In the genomic region with DNA sequence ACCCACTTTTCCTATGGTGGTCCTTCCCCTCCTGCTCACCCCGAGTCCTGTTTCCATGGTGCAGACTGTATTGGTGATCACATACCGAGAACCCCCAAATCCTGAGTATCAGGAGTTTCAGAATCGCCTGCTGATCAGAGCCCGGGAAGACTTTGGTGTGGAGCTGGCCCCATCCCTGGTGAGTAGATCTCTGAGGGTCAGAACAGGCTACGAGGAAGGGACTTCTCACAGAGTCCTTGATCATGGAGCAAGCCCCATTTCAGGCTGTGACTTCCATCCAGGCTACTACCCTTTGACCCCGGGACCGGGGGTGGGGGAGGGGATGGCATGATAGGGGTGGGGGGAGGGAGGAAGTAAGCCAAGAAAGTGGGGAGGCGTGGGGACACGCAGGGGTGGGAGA, we compare ENCODE assay signal across 23 mouse cellular contexts. TPM values are rescaled to one million over a fixed set of nuclear protein-coding genes. Genes with fewer than 3 reads are reported as not detected.
DNase-seq lines count a peak whose midpoint lies in the region.
"Had no signal": no experiment of that assay in that cellular context is flagged by ENCODE, and none has a peak within 500 bp of the region (broad histone marks: within the 10 kb centered on the region; RNA-seq: fewer than 3 reads in every experiment).

No protein-coding gene starts in this region.

- H3K27me3 ChIP-seq in embryonic facial prominence, embryonic 10.5 days (replicated peaks; ENCODE audit: low read depth, poor library complexity, severe bottlenecking), result no peaks in the 10 kb centered on the region; the same call in 1 of the 2 replicates
- H3K27me3 ChIP-seq: forebrain, embryonic 12.5 days; intestine, embryonic 15.5 days; kidney, embryonic 15.5 days; limb, embryonic 13.5 days; liver, embryonic 13.5 days; midbrain, embryonic 13.5 days had no signal

- WGBS in embryonic facial prominence, embryonic 10.5 days, result 63% methylated on average over 9 of the region's 9 CpGs

- no peak overlapping the region for H3K4me3 ChIP-seq in embryonic facial prominence, embryonic 10.5 days
- H3K4me3 ChIP-seq: forebrain, embryonic 12.5 days; gastrocnemius, adult 2 months; hindbrain, embryonic 10.5 days; intestine, embryonic 15.5 days; kidney, embryonic 15.5 days; limb, embryonic 13.5 days; liver, embryonic 13.5 days; megakaryocyte, embryonic 14.5 days; midbrain, embryonic 13.5 days had no signal

- H3K9me3 ChIP-seq in embryonic facial prominence, embryonic 10.5 days, result no peaks in the 10 kb centered on the region
- H3K9me3 ChIP-seq: forebrain, embryonic 12.5 days; hindbrain, embryonic 10.5 days; intestine, embryonic 15.5 days; kidney, embryonic 15.5 days; limb, embryonic 13.5 days; liver, embryonic 13.5 days; megakaryocyte, embryonic 14.5 days; midbrain, embryonic 13.5 days had no signal

- H3K4me1 ChIP-seq in embryonic facial prominence, embryonic 10.5 days, result peaks cover 13% of the 10 kb centered on the region
- H3K4me1 ChIP-seq: forebrain, embryonic 12.5 days; intestine, embryonic 15.5 days; kidney, embryonic 15.5 days; midbrain, embryonic 13.5 days had no signal

- DNase-seq in adrenal gland, postnatal 10 days, result peak; percentile 0
- no peak for DNase-seq in adrenal gland, postnatal 36 days
- peak; percentile 6 for DNase-seq in kidney, postnatal 10 days
- DNase-seq in kidney, adult 9 months, result no peak
- peak; percentile 1 for DNase-seq in ovary, adult 18-20 months (ENCODE audit: low spot score)
- no peak for DNase-seq in ovary, postnatal 14 days (ENCODE audit: low spot score)
- peak; percentile 3 for DNase-seq in embryonic facial prominence, embryonic 10.5 days (ENCODE audit: low spot score)
- no peak for DNase-seq in cerebellum, adult 9-11 months
- DNase-seq: cerebellum, adult 11 months; liver, embryonic 13.5 days; lung, embryonic 14.5 days; lung, postnatal 36 days; spleen, adult 18-20 months; thymus, postnatal 25 days had no signal

- no peak overlapping the region for H3K27ac ChIP-seq in embryonic facial prominence, embryonic 10.5 days (replicated peaks)
- H3K27ac ChIP-seq: forebrain, embryonic 12.5 days; gastrocnemius, adult 2 months; hindbrain, embryonic 10.5 days; intestine, embryonic 15.5 days; kidney, embryonic 15.5 days; limb, embryonic 13.5 days; liver, embryonic 13.5 days; midbrain, embryonic 13.5 days had no signal

- H3K36me3 ChIP-seq in embryonic facial prominence, embryonic 10.5 days (replicated peaks), result no peaks in the 10 kb centered on the region
- H3K36me3 ChIP-seq: intestine, embryonic 15.5 days; kidney, embryonic 15.5 days; liver, embryonic 13.5 days had no signal

RNA-seq across cellular contexts. Expression of a gene that starts 8.3 kb away (rescaled TPM):
- total RNA-seq in adrenal gland, postnatal 10 days (2021), result 10 to 100 TPM; 30.1 to 48.3 TPM
- total RNA-seq in adrenal gland, postnatal 36 days (2021), result 10 to 100 TPM; 27.7 to 37.9 TPM
- polyA plus RNA-seq in embryonic facial prominence, embryonic 10.5 days (2016; fragmentation: Nextera tagmentation; extraction: Ambion mirVana), result 12.5 and 16.7 TPM in 2 replicates

RNA-seq across cellular contexts. Expression of a gene that starts 13.3 kb away (rescaled TPM):
- total RNA-seq in adrenal gland, postnatal 10 days (2021), result under 1 TPM; 0.57 to 0.79 TPM
- under 1 TPM; 0.30 to 0.40 TPM for total RNA-seq in adrenal gland, postnatal 36 days (2021)
- polyA plus RNA-seq in embryonic facial prominence, embryonic 10.5 days (2016; fragmentation: Nextera tagmentation; extraction: Ambion mirVana), result 1.8 and 2.0 TPM in 2 replicates
- total RNA-seq: monocyte, adult 5-6 weeks had no signal

RNA-seq across cellular contexts. Expression of a gene that starts 16.2 kb away (rescaled TPM):
- total RNA-seq in adrenal gland, postnatal 10 days (2021), result 100 to 1,000 TPM; 106 to 111 TPM
- 10 to 100 TPM; 76.8 to 79.3 TPM for total RNA-seq in adrenal gland, postnatal 36 days (2021)
- 71.7 and 72.8 TPM in 2 replicates for polyA plus RNA-seq in embryonic facial prominence, embryonic 10.5 days (2016; fragmentation: Nextera tagmentation; extraction: Ambion mirVana)

RNA-seq across cellular contexts. Expression of a gene that starts 28.7 kb away (rescaled TPM):
- 10 to 100 TPM in 1 of 2 experiments, 1 to 10 TPM in 1; 6.6 to 10.7 TPM for total RNA-seq in adrenal gland, postnatal 10 days (2021)
- 1 to 10 TPM; 4.7 to 5.0 TPM for total RNA-seq in adrenal gland, postnatal 36 days (2021)
- 4.0 and 5.1 TPM in 2 replicates for polyA plus RNA-seq in embryonic facial prominence, embryonic 10.5 days (2016; fragmentation: Nextera tagmentation; extraction: Ambion mirVana)

RNA-seq across cellular contexts. Expression of a gene that starts 28.9 kb away (rescaled TPM):
- total RNA-seq in adrenal gland, postnatal 10 days (2021), result under 1 TPM; 0.15 to 0.36 TPM
- under 1 TPM; 0.20 TPM for total RNA-seq in adrenal gland, postnatal 36 days (2021)
- polyA plus RNA-seq in embryonic facial prominence, embryonic 10.5 days (2016; fragmentation: Nextera tagmentation; extraction: Ambion mirVana), result 1.4 and 1.7 TPM in 2 replicates

Comparison
In these comparisons a context has a peak if more than half of its experiments do, and no peak if none do; other contexts are left out.
1. DNase-seq: peak in adrenal gland, postnatal 10 days (single experiment), kidney, postnatal 10 days (single experiment), ovary, adult 18-20 months (single experiment) and embryonic facial prominence, embryonic 10.5 days (single experiment); none in adrenal gland, postnatal 36 days (0 of 2), kidney, adult 9 months (single experiment), ovary, postnatal 14 days (single experiment) and cerebellum, adult 9-11 months (single experiment).